Mouse (Mus musculus) hindbrain, embryonic 12.5 days (tissue): ENCODE measurements at regions not wholly inside any gene's neighbourhood (a gene's known extent, or its start where the extent isn't known, plus 50 kb on each side); places are given as distances from the start of the nearest gene placed in this dataset.

ENCODE experiments used
- ATAC-seq: fragments of 200-750 bp; cut with Nextera tagmentation; 2 replicates; pipeline ENCODE4 v1.8.0; 2017; ENCODE audit warnings: moderate TSS enrichment; ENCODE audit not compliant: low FRiP score
- H3K27ac ChIP-seq: fragments of 300-500 bp; sonication (generic); 2 replicates; pipeline ENCODE4 v1.5.1; 2016; ENCODE audit warnings: mild to moderate bottlenecking
- H3K27me3 ChIP-seq: fragments of 300-500 bp; sonication (generic); 2 replicates; pipeline ENCODE4 v1.6.1; 2016; ENCODE audit warnings: mild to moderate bottlenecking
- H3K36me3 ChIP-seq: fragments of 300-500 bp; sonication (generic); 2 replicates; pipeline ENCODE4 v1.6.1; 2016; ENCODE audit warnings: mild to moderate bottlenecking
- H3K4me1 ChIP-seq: fragments of 300-500 bp; sonication (generic); 2 replicates; pipeline ENCODE4 v1.6.1; 2016
- H3K4me2 ChIP-seq: fragments of 300-500 bp; sonication (generic); replicated peaks from 2 replicates; pipeline ENCODE4 v1.6.1; 2016; ENCODE audit warnings: mild to moderate bottlenecking
- H3K4me3 ChIP-seq: fragments of 300-500 bp; sonication (generic); 2 replicates; pipeline ENCODE4 v1.5.1; 2016; ENCODE audit warnings: mild to moderate bottlenecking
- H3K9ac ChIP-seq: fragments of 300-500 bp; sonication (generic); 2 replicates; pipeline ENCODE4 v1.6.1; 2016; ENCODE audit warnings: mild to moderate bottlenecking, moderate library complexity
- H3K9me3 ChIP-seq: fragments of 300-500 bp; sonication (generic); replicated peaks from 2 replicates; pipeline ENCODE4 v1.6.1; 2016; ENCODE audit warnings: mild to moderate bottlenecking
- WGBS: fragments of 180-500 bp; shearing (Covaris S2); methylation state at CpG from one replicate; pipeline ENCODE4 v1.1.7; 2016; 5-methylcytosine and 5-hydroxymethylcytosine counted together

GRCm38 (mm10) chr1:186255476-186256080 lies 138.5 kb upstream of the Lyplal1 start:
- Histone ChIP-seq H3K36me3 (no peaks in the 10 kb centered on the region), H3K27ac (no peak overlapping the region), H3K9ac (no peak overlapping the region), H3K4me1 (peaks cover 12% of the 10 kb centered on the region), H3K9me3 (no peaks in the 10 kb centered on the region), H3K4me2 (no peak overlapping the region), H3K27me3 (no peaks in the 10 kb centered on the region), H3K4me3 (no peak overlapping the region)
- ATAC-seq: no peak
- 65% methylated on average over 8 of the region's 8 CpGs for WGBS

GRCm38 (mm10) chr1:186254500-186254899 lies 137.4 kb upstream of the Lyplal1 start:
- H3K27me3 ChIP-seq: no peaks in the 10 kb centered on the region
- no peak overlapping the region for H3K4me3 ChIP-seq
- 72% methylated on average over 3 of the region's 3 CpGs for WGBS
- H3K9ac ChIP-seq: no peak overlapping the region
- peaks cover 12% of the 10 kb centered on the region for H3K4me1 ChIP-seq
- ATAC-seq: no peak
- no peak overlapping the region for H3K4me2 ChIP-seq
- no peak overlapping the region for H3K27ac ChIP-seq
- H3K9me3 ChIP-seq: no peaks in the 10 kb centered on the region
- H3K36me3 ChIP-seq: no peaks in the 10 kb centered on the region

DNA sequence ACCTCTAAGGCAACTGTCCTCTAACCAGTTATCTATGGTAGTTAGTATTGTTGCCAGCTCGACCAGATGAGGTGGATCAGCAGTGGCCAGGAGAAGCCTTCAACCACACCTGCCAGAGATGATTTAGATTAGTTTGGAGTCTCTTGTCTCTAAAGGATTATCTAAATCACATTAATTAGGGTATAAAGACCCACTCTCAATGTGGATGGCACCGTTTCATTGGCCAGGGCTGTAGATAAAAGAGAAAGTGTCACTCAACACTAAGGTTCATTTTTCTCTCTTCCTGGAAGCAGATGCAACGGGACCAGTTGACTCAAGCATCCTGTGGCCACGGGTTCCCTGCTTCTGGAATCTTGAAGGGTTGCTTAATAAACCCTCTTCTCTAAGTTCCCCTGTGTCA lies 135.4 kb upstream of the Lyplal1 start:
- Histone ChIP-seq H3K4me1 (peaks cover 11% of the 10 kb centered on the region), H3K9ac (no peak overlapping the region), H3K4me2 (no peak overlapping the region), H3K27ac (no peak overlapping the region), H3K4me3 (no peak overlapping the region), H3K27me3 (no peaks in the 10 kb centered on the region), H3K36me3 (no peaks in the 10 kb centered on the region), H3K9me3 (no peaks in the 10 kb centered on the region)
- no peak for ATAC-seq
- WGBS: 84% methylated on average over 4 of the region's 4 CpGs

DNA sequence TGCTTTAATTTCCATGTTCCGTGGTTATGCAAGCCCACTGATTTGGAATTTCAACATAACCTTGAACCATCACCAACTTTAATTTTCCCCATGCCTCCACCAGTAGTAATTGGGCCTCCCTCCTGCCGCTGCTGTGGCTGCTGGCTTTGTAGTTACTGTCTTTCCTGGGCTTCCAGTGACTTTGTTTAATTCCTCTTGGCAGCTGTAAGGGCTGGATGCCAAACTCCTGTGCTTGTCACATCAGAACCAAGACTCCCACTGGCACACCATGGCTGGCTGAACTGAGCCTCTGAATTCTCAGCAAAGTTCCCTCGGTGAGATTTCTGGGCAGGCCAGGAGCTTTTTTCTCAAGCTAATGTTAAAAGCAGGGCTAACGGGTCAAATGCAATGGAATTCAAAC lies 133.2 kb upstream of the Lyplal1 start:
- no peak overlapping the region for H3K4me3 ChIP-seq
- no peaks in the 10 kb centered on the region for H3K36me3 ChIP-seq
- no peaks in the 10 kb centered on the region for H3K9me3 ChIP-seq
- no peak for ATAC-seq
- H3K27ac ChIP-seq: no peak overlapping the region
- 55% methylated on average over 4 of the region's 4 CpGs for WGBS
- peaks cover 2% of the 10 kb centered on the region for H3K4me1 ChIP-seq
- H3K9ac ChIP-seq: no peak overlapping the region
- H3K27me3 ChIP-seq: no peaks in the 10 kb centered on the region
- H3K4me2 ChIP-seq: no peak overlapping the region

DNA sequence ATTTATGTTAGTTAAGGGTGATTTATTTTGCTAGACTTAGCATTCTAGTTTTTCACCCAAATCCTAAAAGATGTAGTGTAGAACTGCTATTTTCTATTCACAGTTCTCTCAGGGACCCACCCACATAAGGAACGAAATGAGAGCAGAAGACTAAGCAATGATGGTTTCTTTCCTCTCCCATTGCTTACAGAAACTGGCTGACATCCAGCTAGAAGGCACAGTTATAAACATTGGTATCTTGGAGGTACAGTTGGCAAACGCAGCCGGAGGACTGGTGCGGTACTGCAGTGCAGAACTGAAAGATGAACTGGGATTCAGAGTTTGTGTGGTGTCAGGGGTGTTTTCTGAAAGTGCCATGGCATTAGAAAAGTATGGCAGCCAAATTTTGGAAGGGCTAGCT lies 132.1 kb upstream of the Lyplal1 start:
- Histone ChIP-seq H3K27me3 (no peaks in the 10 kb centered on the region), H3K9me3 (no peaks in the 10 kb centered on the region), H3K27ac (no peak overlapping the region), H3K4me3 (no peak overlapping the region), H3K4me1 (no peaks in the 10 kb centered on the region), H3K36me3 (no peaks in the 10 kb centered on the region), H3K4me2 (no peak overlapping the region), H3K9ac (no peak overlapping the region)
- ATAC-seq: no peak
- WGBS: 88% methylated on average over 4 of the region's 4 CpGs

- ATAC-seq: no peak
- no peak overlapping the region for H3K4me2 ChIP-seq
- no peaks in the 10 kb centered on the region for H3K27me3 ChIP-seq
- 72% methylated on average over 7 of the region's 7 CpGs for WGBS
- no peaks in the 10 kb centered on the region for H3K4me1 ChIP-seq
- no peak overlapping the region for H3K4me3 ChIP-seq
- no peaks in the 10 kb centered on the region for H3K36me3 ChIP-seq
- no peaks in the 10 kb centered on the region for H3K9me3 ChIP-seq
- no peak overlapping the region for H3K27ac ChIP-seq
- H3K9ac ChIP-seq: no peak overlapping the region
Measured at GRCm38 (mm10) chr1:186245723-186246440, 128.8 kb upstream of the Lyplal1 start.

DNA sequence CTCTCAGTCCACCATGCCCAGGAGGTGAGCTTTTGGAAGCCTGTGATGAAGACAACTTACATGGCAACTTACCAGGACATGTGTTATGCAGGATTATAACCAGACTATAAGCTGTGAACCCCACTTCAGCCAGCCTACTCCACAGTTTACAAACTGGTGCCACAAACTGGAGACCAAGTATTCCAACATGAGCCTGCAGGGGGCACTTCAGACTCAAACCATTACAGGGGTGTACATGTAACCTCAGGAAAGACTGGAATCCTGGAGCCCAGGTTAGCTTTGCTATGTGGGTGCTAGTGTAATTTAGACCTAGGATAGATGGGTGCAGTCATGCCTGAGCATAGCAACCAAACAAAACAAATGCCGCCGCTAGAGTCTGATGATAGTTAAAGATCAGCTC lies 124.0 kb upstream of the Lyplal1 start:
- no peak overlapping the region for H3K4me3 ChIP-seq
- no peaks in the 10 kb centered on the region for H3K36me3 ChIP-seq
- ATAC-seq: no peak
- no peak overlapping the region for H3K9ac ChIP-seq
- H3K4me1 ChIP-seq: peaks cover 7% of the 10 kb centered on the region; the same call in 1 of the 2 replicates
- no peaks in the 10 kb centered on the region for H3K9me3 ChIP-seq
- H3K27ac ChIP-seq: no peak overlapping the region
- no peak overlapping the region for H3K4me2 ChIP-seq
- H3K27me3 ChIP-seq: no peaks in the 10 kb centered on the region
- WGBS: 83% methylated on average over 2 of the region's 2 CpGs

GRCm38 (mm10) chr1:186237556-186237955 lies 120.4 kb upstream of the Lyplal1 start:
- Histone ChIP-seq H3K4me2 (no peak overlapping the region), H3K4me1 (peaks cover 7% of the 10 kb centered on the region; the same call in 1 of the 2 replicates), H3K9ac (no peak overlapping the region), H3K36me3 (no peaks in the 10 kb centered on the region), H3K27ac (no peak overlapping the region), H3K4me3 (no peak overlapping the region), H3K9me3 (no peaks in the 10 kb centered on the region), H3K27me3 (no peaks in the 10 kb centered on the region)
- no peak for ATAC-seq
- 60% methylated on average over 6 of the region's 6 CpGs for WGBS

DNA sequence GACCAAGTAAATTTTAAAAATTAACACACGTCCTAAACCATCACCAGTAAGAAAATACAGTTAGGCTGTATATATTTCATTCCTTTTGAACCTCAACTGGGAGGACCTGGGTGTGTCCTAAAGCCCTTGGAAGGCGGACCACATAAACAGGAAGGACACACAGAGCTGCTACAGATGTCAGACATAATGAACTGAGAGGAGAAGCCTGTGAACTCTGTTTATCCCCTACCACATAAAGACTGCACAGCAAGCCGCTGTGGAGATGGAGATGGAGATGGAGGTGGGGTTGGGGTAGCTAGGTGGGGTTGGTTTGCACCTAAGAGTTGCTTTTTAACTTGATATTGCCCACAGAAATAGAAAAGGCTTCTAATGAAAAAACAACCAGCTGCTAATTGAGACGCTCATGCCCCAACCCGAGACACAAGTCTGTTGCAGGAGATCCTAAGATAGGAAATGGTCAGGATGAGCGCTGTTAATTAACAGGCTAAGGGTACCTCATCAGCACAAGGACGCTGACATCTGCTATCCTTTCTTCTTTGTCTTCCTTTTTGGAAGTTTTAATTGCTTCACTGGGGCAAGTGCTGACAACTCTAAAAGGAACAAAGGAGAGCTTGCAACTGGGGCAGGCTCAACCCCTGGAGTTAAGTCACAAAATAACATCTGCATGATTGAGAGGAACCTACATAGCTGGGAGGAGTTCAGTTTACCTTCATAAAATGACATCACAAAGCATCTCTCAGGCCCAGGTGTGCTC lies 119.3 kb upstream of the Lyplal1 start:
- H3K4me1 ChIP-seq: peaks cover 7% of the 10 kb centered on the region; the same call in 1 of the 2 replicates
- ATAC-seq: no peak
- H3K36me3 ChIP-seq: no peaks in the 10 kb centered on the region
- H3K4me3 ChIP-seq: no peak overlapping the region
- 54% methylated on average over 7 of the region's 7 CpGs for WGBS
- no peak overlapping the region for H3K4me2 ChIP-seq
- no peak overlapping the region for H3K27ac ChIP-seq
- no peaks in the 10 kb centered on the region for H3K9me3 ChIP-seq
- H3K9ac ChIP-seq: no peak overlapping the region
- H3K27me3 ChIP-seq: no peaks in the 10 kb centered on the region

DNA sequence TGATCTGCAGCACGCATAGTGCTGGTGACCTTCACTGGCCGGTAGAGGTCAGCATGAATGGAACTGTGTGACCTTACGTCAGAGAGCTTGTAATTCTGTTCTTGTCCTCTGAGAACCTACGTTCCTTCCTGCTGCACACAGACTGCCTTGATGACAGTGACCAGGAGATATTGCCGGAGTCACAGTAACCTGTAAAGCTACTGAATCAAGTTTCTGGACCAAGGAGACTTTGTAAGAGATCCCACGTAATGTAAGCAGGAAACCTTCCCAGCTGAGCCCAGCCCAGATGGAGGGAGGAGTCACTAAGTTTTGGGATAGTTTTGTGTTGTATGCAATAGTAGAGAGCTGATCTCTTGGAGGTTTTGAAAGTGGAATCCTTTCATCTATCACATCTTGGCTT lies 117.4 kb upstream of the Lyplal1 start:
- Histone ChIP-seq H3K9me3 (no peaks in the 10 kb centered on the region), H3K9ac (no peak overlapping the region), H3K27ac (no peak overlapping the region), H3K36me3 (no peaks in the 10 kb centered on the region), H3K4me3 (no peak overlapping the region), H3K4me1 (peaks cover 7% of the 10 kb centered on the region; the same call in 1 of the 2 replicates), H3K27me3 (no peaks in the 10 kb centered on the region), H3K4me2 (no peak overlapping the region)
- no peak for ATAC-seq
- 71% methylated on average over 6 of the region's 6 CpGs for WGBS

- H3K4me2 ChIP-seq: no peak overlapping the region
- H3K9ac ChIP-seq: no peak overlapping the region
- no peak overlapping the region for H3K27ac ChIP-seq
- no peaks in the 10 kb centered on the region for H3K27me3 ChIP-seq
- no peak for ATAC-seq
- no peak overlapping the region for H3K4me3 ChIP-seq
- H3K9me3 ChIP-seq: no peaks in the 10 kb centered on the region
- H3K36me3 ChIP-seq: no peaks in the 10 kb centered on the region
- 73% methylated on average over 5 of the region's 5 CpGs for WGBS
- no peaks in the 10 kb centered on the region for H3K4me1 ChIP-seq
Measured at GRCm38 (mm10) chr1:186230476-186230875, 113.4 kb upstream of the Lyplal1 start.

GRCm38 (mm10) chr1:186229856-186230255 lies 112.7 kb upstream of the Lyplal1 start:
- Histone ChIP-seq H3K36me3 (no peaks in the 10 kb centered on the region), H3K4me1 (no peaks in the 10 kb centered on the region), H3K9me3 (no peaks in the 10 kb centered on the region), H3K4me3 (no peak overlapping the region), H3K27me3 (no peaks in the 10 kb centered on the region), H3K4me2 (no peak overlapping the region), H3K27ac (no peak overlapping the region), H3K9ac (no peak overlapping the region)
- 84% methylated on average over 6 of the region's 6 CpGs for WGBS
- ATAC-seq: no peak
